Mouse (Mus musculus): Measurements from ENCODE around the gene Fam192a. TPM values are rescaled to one million over a fixed set of nuclear protein-coding genes. Genes with fewer than 3 reads are reported as not detected.

The Fam192a gene
- total RNA-seq, 2 experiments from 2014 or later = 52.0 to 89.9 TPM

GRCm38 (mm10) chr8:94575148-94575547 is 26.6 kb downstream of the Fam192a start:
- no peak for ATAC-seq (replicated peaks; ENCODE audit: low FRiP score, low TSS enrichment, poor library complexity, severe bottlenecking)

- ATAC-seq (replicated peaks; ENCODE audit: low FRiP score, low TSS enrichment, poor library complexity, severe bottlenecking) = no peak
Measured at GRCm38 (mm10) chr8:94574159-94574907, 27.5 kb downstream of the Fam192a start.

- no peak for ATAC-seq (replicated peaks; ENCODE audit: low FRiP score, low TSS enrichment, poor library complexity, severe bottlenecking)
Measured at GRCm38 (mm10) chr8:94571896-94572295, 29.9 kb downstream of the Fam192a start.

- ATAC-seq (replicated peaks; ENCODE audit: low FRiP score, low TSS enrichment, poor library complexity, severe bottlenecking) = no peak
Measured at GRCm38 (mm10) chr8:94569419-94569818, 32.4 kb downstream of the Fam192a start.

GRCm38 (mm10) chr8:94568098-94568497 is 33.7 kb downstream of the Fam192a start:
- no peak for ATAC-seq (replicated peaks; ENCODE audit: low FRiP score, low TSS enrichment, poor library complexity, severe bottlenecking)

GRCm38 (mm10) chr8:94567159-94567849 is 34.5 kb downstream of the Fam192a start:
- ATAC-seq (replicated peaks; ENCODE audit: low FRiP score, low TSS enrichment, poor library complexity, severe bottlenecking) = no peak

GRCm38 (mm10) chr8:94566446-94567158 is 35.2 kb downstream of the Fam192a start:
- ATAC-seq (replicated peaks; ENCODE audit: low FRiP score, low TSS enrichment, poor library complexity, severe bottlenecking) = no peak

GRCm38 (mm10) chr8:94566033-94566432 is 35.8 kb downstream of the Fam192a start:
- no peak for ATAC-seq (replicated peaks; ENCODE audit: low FRiP score, low TSS enrichment, poor library complexity, severe bottlenecking)

GRCm38 (mm10) chr8:94564421-94564820 is 37.4 kb downstream of the Fam192a start:
- ATAC-seq (replicated peaks; ENCODE audit: low FRiP score, low TSS enrichment, poor library complexity, severe bottlenecking) = no peak

GRCm38 (mm10) chr8:94561256-94561655 is 40.5 kb downstream of the Fam192a start:
- no peak for ATAC-seq (replicated peaks; ENCODE audit: low FRiP score, low TSS enrichment, poor library complexity, severe bottlenecking)

- ATAC-seq (replicated peaks; ENCODE audit: low FRiP score, low TSS enrichment, poor library complexity, severe bottlenecking) = no peak
Measured at GRCm38 (mm10) chr8:94557281-94557680, 44.5 kb downstream of the Fam192a start.

- peak; percentile 77 for ATAC-seq (replicated peaks; ENCODE audit: low FRiP score, low TSS enrichment, poor library complexity, severe bottlenecking)
Measured at GRCm38 (mm10) chr8:94552696-94553095, 49.1 kb downstream of the Fam192a start.

- no peak for ATAC-seq (replicated peaks; ENCODE audit: low FRiP score, low TSS enrichment, poor library complexity, severe bottlenecking)
Measured at GRCm38 (mm10) chr8:94551471-94552422, 50.0 kb downstream of the Fam192a start.

GRCm38 (mm10) chr8:94549998-94550397 is 51.8 kb downstream of the Fam192a start:
- no peak for ATAC-seq (replicated peaks; ENCODE audit: low FRiP score, low TSS enrichment, poor library complexity, severe bottlenecking)

GRCm38 (mm10) chr8:94549482-94549881 is 52.3 kb downstream of the Fam192a start:
- no peak for ATAC-seq (replicated peaks; ENCODE audit: low FRiP score, low TSS enrichment, poor library complexity, severe bottlenecking)

GRCm38 (mm10) chr8:94549041-94549440 is 52.8 kb downstream of the Fam192a start:
- no peak for ATAC-seq (replicated peaks; ENCODE audit: low FRiP score, low TSS enrichment, poor library complexity, severe bottlenecking)

- no peak for ATAC-seq (replicated peaks; ENCODE audit: low FRiP score, low TSS enrichment, poor library complexity, severe bottlenecking)
Measured at GRCm38 (mm10) chr8:94543981-94544380, 57.8 kb downstream of the Fam192a start.

- ATAC-seq (replicated peaks; ENCODE audit: low FRiP score, low TSS enrichment, poor library complexity, severe bottlenecking) = peak; percentile 85
Measured at GRCm38 (mm10) chr8:94540889-94541795, 60.7 kb downstream of the Fam192a start.

Data from megakaryocyte-erythroid progenitor cell, adult 5-6 weeks (primary cell).